Mouse (Mus musculus) C2C12 (cell line): Measurements from ENCODE around the gene Crybb3.

Experiments
- CEBPB ChIP-seq: IDR thresholded peaks from one replicate; pipeline ENCODE4 v1.6.1; 2011; ENCODE audit warnings: low read depth, mild to moderate bottlenecking, control low read depth, moderate library complexity
- CTCF ChIP-seq: IDR thresholded peaks from one replicate; pipeline ENCODE4 v1.5.1; 2011; ENCODE audit not compliant: control insufficient read depth, insufficient read depth, insufficient read length
- FOSL1 ChIP-seq: IDR thresholded peaks from one replicate; pipeline ENCODE4 v1.8.0; 2011; ENCODE audit warnings: mild to moderate bottlenecking, low read length; ENCODE audit not compliant: poor library complexity, insufficient read depth, severe bottlenecking
- MAX ChIP-seq: IDR thresholded peaks from one replicate; pipeline ENCODE4 v1.6.1; 2011; ENCODE audit warnings: mild to moderate bottlenecking, control low read depth
- MYOD1 ChIP-seq: IDR thresholded peaks from one replicate; pipeline ENCODE4 v1.6.1; 2011; ENCODE audit warnings: low read depth; ENCODE audit not compliant: control insufficient read depth, insufficient read length
- MYOG ChIP-seq: IDR thresholded peaks from one replicate; pipeline ENCODE4 v1.6.1; 2011; ENCODE audit not compliant: control insufficient read depth, insufficient read length; ENCODE audit errors: extremely low read depth
- USF1 ChIP-seq: IDR thresholded peaks from one replicate; pipeline ENCODE4 v1.6.1; 2011; ENCODE audit warnings: low read depth, mild to moderate bottlenecking, control low read depth, moderate library complexity

GRCm38 (mm10) chr5:113100422-113100821 lies 19.0 kb upstream of the Crybb3 start:
- no peak for TF ChIP-seq MAX
- no peak for TF ChIP-seq CTCF
- TF ChIP-seq USF1 = no peak
- TF ChIP-seq MYOD1 = no peak
- no peak for TF ChIP-seq FOSL1
- TF ChIP-seq MYOG = no peak
- no peak for TF ChIP-seq CEBPB
